Mouse (Mus musculus) heart, adult 10 weeks (tissue): ENCODE data around the gene Hells. TPM values are rescaled to one million over a fixed set of nuclear protein-coding genes. Genes with fewer than 3 reads are reported as not detected.

Experiments
- polyA plus RNA-seq: library from polyadenylated mRNA; stranded (reverse); fragments of 350-450 nt; fragmentation: Illumina TruSeq; extraction: RNeasy Lipid Tissue Mini Kit (QIAGEN cat#74804); gene quantifications from one replicate; pipeline ENCODE4 v1.2.3, GENCODE M21; 2014; ENCODE audit warnings: low read depth, low replicate concordance

Gene Hells
- polyA plus RNA-seq = 0.73 TPM

DNA sequence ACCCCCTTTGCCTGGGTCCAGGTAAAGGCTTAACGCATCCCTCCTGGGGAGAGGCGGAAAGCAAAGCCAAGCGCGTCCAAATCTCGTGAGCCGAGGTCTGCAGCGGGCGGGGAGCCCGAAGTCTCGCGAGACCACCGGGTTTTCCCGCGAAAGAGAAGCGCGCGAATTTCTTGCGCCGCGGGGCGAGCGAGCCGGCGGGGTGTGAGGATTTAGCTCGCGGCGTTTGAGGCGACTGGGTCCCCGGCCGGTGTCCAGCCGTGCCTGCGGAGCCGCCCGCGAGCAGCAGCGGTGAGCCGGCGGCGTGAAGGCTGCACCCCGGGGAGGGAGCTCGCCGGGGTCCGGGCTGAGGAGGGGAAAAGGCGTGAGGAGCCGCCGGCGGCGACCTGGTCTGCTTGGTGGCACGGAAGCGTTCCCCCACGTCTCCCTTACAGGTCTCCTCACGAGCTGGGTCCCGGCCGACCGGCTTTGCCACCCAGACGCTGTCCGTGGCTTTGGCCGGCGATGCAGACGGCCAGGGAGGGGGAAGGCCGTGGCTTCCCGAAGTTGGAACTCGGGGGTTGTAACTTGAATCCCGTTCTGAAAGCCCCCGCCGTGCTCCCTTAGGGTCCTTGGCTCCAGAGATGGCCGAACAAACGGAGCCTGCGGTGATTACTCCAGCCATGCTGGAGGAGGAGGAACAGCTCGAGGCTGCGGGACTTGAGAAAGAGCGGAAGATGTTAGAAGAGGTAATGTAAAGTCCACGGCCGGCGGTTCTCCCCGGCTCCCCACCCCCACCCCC, at the start of gene Hells:
TSS of gene Hells (plus strand) at position 128 of the 778 bp plus-strand sequence.

DNA sequence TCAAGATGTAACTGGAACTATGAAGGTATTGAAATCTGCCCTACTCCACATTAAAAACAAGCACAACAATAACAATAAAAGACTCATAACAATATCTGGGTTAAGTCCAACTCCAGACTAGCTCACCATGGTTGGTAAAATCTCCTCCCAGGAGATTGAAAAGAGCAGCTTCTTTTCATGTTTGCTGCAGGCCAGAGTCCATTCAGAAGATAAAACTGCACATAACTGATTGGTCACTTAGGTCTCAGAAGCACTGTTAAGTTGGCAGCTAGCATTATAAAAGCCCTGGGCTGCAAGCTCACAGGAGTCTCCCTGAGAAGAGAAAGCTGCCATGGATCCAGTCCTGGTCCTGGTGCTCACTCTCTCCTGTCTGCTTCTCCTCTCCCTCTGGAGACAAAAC, 76.0 kb downstream of the Hells start, which contains the start of gene Cyp2c55:
TSS of gene Cyp2c55 (plus strand) at position 305 of the 400 bp plus-strand sequence.

Other genes starting within 250 kb of the Hells start
- 7.2 TPM for gene Noc3l, start 111.7 kb upstream of the Hells start, polyA plus RNA-seq
- 5.4 TPM for gene Tbc1d12, start 94.3 kb upstream of the Hells start, polyA plus RNA-seq
- gene Cyp2c55, start 76.1 kb downstream of the Hells start, polyA plus RNA-seq = not detected
- not detected for gene Cyp2c65, start 130.1 kb downstream of the Hells start, polyA plus RNA-seq
- not detected for gene Cyp2c66, start 183.0 kb downstream of the Hells start, polyA plus RNA-seq